Mouse (Mus musculus): ENCODE data around the gene Osbpl3. TPM values are rescaled to one million over a fixed set of nuclear protein-coding genes. Genes with fewer than 3 reads are reported as not detected.

Gene Osbpl3
- total and polyA plus RNA-seq, 3 experiments = 0.16 TPM; not detected in 2

DNA sequence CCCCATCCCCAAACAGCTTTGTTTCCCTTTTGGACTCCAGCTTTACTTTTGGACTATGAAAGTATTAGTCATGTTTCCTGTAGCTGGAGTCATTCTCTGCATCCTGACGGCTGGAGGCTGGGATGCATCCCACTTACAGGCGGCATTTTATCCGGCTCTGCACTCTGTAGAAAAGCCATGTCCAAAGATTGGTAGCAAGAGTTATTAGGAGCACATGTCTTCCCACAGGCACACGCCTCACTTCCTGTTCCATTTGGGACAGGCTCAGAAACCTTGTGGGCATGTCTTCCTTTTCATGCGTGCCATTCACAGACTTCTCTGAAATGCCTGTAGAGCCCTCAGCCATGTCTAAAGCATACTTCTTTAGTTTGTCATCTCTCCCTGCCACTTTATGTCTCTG, 76.9 kb downstream of the Osbpl3 start:
- Histone ChIP-seq H3K4me1 (ENCODE audit: insufficient read depth, low read depth, low read length) (no peaks in the 10 kb centered on the region), H3K4me3 (ENCODE audit: low read depth, low read length) (no peak overlapping the region)

DNA sequence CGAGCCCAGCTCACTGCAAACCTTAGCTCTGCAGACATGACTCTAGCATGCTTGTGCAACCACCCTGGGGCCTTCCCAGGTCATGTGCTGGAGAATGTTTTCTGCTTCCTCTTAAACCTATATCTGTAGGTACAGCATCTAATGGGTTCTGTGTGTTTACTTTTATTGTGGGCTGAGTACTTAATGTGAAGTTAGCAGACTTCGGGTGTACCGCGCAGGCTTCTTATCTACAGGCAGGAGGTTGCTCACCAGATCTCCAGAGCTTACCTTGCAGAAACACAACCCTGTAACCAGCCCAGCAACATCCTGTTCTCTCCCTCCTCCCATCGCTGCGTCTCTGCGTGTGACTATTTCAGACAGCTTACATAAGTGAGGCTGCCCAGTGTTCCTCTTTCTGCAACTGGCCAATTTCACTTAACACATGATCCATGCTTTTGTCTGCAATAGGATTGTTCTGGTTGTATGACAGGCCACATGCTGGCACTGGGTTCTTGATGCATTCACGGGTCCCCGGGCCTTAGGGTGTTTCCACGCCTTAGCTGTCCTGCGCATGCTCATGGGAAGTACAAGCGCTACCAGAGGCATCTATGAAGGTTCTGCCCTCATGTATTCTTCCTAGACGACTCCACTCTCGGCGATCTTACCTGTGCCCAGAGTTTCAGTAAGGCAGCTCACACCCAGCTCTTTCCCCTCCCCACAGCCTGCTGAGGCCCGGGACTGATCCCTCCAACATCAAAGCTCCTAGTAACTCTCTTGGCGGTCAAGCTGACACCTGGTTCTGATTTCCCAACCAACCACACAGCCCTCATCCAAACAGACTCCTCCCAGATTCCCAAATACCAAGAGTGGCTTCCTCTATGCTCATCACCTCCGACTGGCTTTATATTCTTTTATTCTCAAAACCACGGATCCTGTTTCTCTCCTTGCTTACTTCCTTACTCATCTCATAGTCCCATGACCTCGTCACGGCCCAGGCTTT, 78.0 kb downstream of the Osbpl3 start:
- no peak for TF ChIP-seq GATA1 (IDR thresholded peaks at IDR 0.05; ENCODE audit: borderline replicate concordance, low read length)
- no peak for TF ChIP-seq POLR2AphosphoS5 (IDR thresholded peaks at IDR 0.05; ENCODE audit: insufficient replicate concordance, low read depth, low read length)
- no peak for TF ChIP-seq CTCF (IDR thresholded peaks at IDR 0.05; ENCODE audit: low read depth, low read length)
- TF ChIP-seq TAL1 (conservative IDR thresholded peaks at IDR 0.05; ENCODE audit: low read depth, low read length) = no peak
- no peak for TF ChIP-seq GATA2 (IDR thresholded peaks at IDR 0.05; ENCODE audit: borderline replicate concordance, low read depth, low read length)
- no peak overlapping the region for H3K4me3 ChIP-seq (ENCODE audit: low read depth, low read length)
- no peaks in the 10 kb centered on the region; the same call in 1 of the 2 replicates for H3K27me3 ChIP-seq (ENCODE audit: insufficient read depth, low read length)
- DNase-seq (ENCODE audit: low spot score) = no peak
- H3K36me3 ChIP-seq (replicated peaks) = no peaks in the 10 kb centered on the region
- no peaks in the 10 kb centered on the region for H3K4me1 ChIP-seq (ENCODE audit: insufficient read depth, low read depth, low read length)
- no peak for ATAC-seq (ENCODE audit: extremely low read depth, insufficient number of reproducible peaks, low FRiP score, poor library complexity, severe bottlenecking)
- H3K9me3 ChIP-seq (replicated peaks) = no peaks in the 10 kb centered on the region

More for the DNA sequence above, 76.9 kb downstream of the Osbpl3 start:
- Histone ChIP-seq H3K9me3 (replicated peaks) (no peaks in the 10 kb centered on the region), H3K36me3 (replicated peaks) (no peaks in the 10 kb centered on the region), H3K27me3 (ENCODE audit: insufficient read depth, low read length) (no peaks in the 10 kb centered on the region; the same call in 1 of the 2 replicates)
- no peak for TF ChIP-seq GATA2 (IDR thresholded peaks at IDR 0.05; ENCODE audit: borderline replicate concordance, low read depth, low read length)
- no peak for TF ChIP-seq TAL1 (conservative IDR thresholded peaks at IDR 0.05; ENCODE audit: low read depth, low read length)
- TF ChIP-seq POLR2AphosphoS5 (IDR thresholded peaks at IDR 0.05; ENCODE audit: insufficient replicate concordance, low read depth, low read length) = no peak
- no peak for TF ChIP-seq GATA1 (IDR thresholded peaks at IDR 0.05; ENCODE audit: borderline replicate concordance, low read length)
- TF ChIP-seq CTCF (IDR thresholded peaks at IDR 0.05; ENCODE audit: low read depth, low read length) = no peak
- DNase-seq (ENCODE audit: low spot score) = no peak
- ATAC-seq (ENCODE audit: extremely low read depth, insufficient number of reproducible peaks, low FRiP score, poor library complexity, severe bottlenecking) = no peak

DNA sequence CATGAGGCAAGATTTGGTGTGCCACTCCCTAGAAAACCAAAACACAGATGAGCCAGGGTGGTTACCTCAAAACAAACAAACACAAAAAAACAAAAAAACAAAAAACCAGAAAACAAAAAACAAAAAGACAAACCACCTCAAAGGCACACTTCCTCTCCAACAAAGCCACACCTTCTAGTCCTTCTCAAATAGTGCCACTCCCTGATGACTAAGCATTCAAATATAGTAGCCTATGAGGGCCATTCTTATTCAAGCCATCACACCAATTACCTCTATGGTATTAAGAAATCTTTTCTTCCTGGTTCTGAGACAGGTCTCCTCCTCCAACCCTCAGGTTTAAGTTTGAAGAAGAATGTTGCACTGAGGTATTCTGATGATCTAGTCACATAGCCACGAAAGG, 79.3 kb downstream of the Osbpl3 start:
- Histone ChIP-seq H3K9me3 (replicated peaks) (no peaks in the 10 kb centered on the region), H3K36me3 (replicated peaks) (no peaks in the 10 kb centered on the region), H3K4me3 (ENCODE audit: low read depth, low read length) (no peak overlapping the region), H3K27me3 (ENCODE audit: insufficient read depth, low read length) (no peaks in the 10 kb centered on the region; the same call in 1 of the 2 replicates), H3K4me1 (ENCODE audit: insufficient read depth, low read depth, low read length) (no peaks in the 10 kb centered on the region)
- TF ChIP-seq TAL1 (conservative IDR thresholded peaks at IDR 0.05; ENCODE audit: low read depth, low read length) = no peak
- TF ChIP-seq GATA1 (IDR thresholded peaks at IDR 0.05; ENCODE audit: borderline replicate concordance, low read length) = no peak
- TF ChIP-seq CTCF (IDR thresholded peaks at IDR 0.05; ENCODE audit: low read depth, low read length) = no peak
- TF ChIP-seq POLR2AphosphoS5 (IDR thresholded peaks at IDR 0.05; ENCODE audit: insufficient replicate concordance, low read depth, low read length) = no peak
- no peak for TF ChIP-seq GATA2 (IDR thresholded peaks at IDR 0.05; ENCODE audit: borderline replicate concordance, low read depth, low read length)
- no peak for DNase-seq (ENCODE audit: low spot score)
- ATAC-seq (ENCODE audit: extremely low read depth, insufficient number of reproducible peaks, low FRiP score, poor library complexity, severe bottlenecking) = no peak

DNA sequence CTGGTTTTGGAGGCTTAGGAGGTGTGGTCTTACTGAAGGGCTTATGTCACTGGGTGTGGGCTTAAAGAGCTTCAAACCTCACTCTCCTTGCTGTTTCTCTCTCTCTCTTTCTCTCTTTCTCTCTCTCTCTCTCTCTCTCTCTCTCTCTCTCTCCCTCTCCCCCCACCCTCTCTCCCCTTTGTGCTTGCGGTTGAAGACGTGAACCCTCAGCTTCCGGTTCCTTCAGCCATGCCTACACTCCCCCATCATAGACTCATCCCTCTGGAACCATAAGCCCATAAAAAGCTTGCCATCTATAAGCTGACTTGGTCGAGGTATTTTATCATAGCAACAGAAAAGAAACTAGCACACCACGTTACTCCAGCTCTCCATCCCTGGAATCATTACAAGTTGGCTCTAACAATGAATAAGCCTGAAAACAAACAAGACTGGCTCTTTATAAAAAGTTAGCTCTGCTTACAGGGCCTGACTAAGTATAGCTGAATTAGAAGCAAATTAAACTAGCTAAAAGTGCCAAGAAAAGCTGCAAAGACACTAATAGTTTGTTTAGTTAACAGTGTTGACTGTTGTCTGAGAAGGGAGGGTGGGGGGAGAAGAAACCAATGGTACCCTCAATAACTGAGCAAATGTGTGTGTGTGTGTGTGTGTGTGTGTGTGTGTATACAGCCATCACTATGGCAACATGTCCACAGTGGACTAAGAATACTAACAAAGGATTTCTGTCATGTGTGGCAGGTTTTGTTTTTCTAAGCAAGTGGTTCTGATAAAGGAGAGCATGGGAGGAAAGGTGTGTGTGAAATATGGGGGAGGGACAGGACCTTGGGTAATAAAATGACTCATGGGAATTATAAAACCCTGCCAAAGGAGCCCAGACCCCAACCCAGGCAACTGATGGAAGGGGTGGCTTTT, 83.2 kb downstream of the Osbpl3 start:
- no peak for TF ChIP-seq TAL1 (conservative IDR thresholded peaks at IDR 0.05; ENCODE audit: low read depth, low read length)
- no peak for TF ChIP-seq GATA1 (IDR thresholded peaks at IDR 0.05; ENCODE audit: borderline replicate concordance, low read length)
- no peak for TF ChIP-seq CTCF (IDR thresholded peaks at IDR 0.05; ENCODE audit: low read depth, low read length)
- no peak for TF ChIP-seq POLR2AphosphoS5 (IDR thresholded peaks at IDR 0.05; ENCODE audit: insufficient replicate concordance, low read depth, low read length)
- TF ChIP-seq GATA2 (IDR thresholded peaks at IDR 0.05; ENCODE audit: borderline replicate concordance, low read depth, low read length) = no peak
- ATAC-seq (ENCODE audit: extremely low read depth, insufficient number of reproducible peaks, low FRiP score, poor library complexity, severe bottlenecking) (no peak), DNase-seq (ENCODE audit: low spot score) (no peak)
- Histone ChIP-seq H3K9me3 (replicated peaks) (no peaks in the 10 kb centered on the region), H3K36me3 (replicated peaks) (no peaks in the 10 kb centered on the region), H3K4me1 (ENCODE audit: insufficient read depth, low read depth, low read length) (no peaks in the 10 kb centered on the region), H3K4me3 (ENCODE audit: low read depth, low read length) (no peak overlapping the region), H3K27me3 (ENCODE audit: insufficient read depth, low read length) (0 out of 2 replicates have a peak, but pooled peaks cover 3% of the 10 kb centered on the region)

DNA sequence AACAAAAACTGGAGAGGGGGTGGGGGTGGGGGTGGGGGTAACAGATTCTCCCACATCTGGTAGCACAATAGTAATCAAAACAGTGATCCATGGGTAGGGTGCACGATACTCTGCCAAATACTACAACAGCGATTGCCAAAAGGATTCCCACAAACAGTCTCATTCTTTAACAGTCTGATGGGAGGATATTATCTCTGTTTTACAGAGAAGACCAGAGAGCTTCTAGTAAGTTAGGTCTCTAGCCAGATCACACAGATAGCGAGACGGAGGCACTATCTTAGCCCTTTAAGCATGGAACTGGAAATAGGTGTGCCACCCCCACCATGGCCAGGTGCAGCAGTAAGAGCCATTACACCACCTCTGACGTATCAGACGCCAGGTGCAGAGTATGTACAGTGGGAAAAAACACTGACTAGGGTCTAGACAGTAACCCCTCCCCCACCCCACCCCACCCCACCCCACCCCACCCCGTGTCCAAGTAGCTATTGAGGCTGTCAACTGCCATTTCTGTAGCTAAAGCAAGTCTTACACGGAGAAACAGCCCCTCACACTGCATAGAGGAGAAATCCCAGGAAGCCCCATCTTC, 84.4 kb downstream of the Osbpl3 start:
- no peak for ATAC-seq (ENCODE audit: extremely low read depth, insufficient number of reproducible peaks, low FRiP score, poor library complexity, severe bottlenecking)

More for the DNA sequence above, 84.4 kb downstream of the Osbpl3 start:
- no peak for TF ChIP-seq CTCF (IDR thresholded peaks at IDR 0.05; ENCODE audit: low read depth, low read length)
- no peak for TF ChIP-seq GATA2 (IDR thresholded peaks at IDR 0.05; ENCODE audit: borderline replicate concordance, low read depth, low read length)
- no peak for TF ChIP-seq TAL1 (conservative IDR thresholded peaks at IDR 0.05; ENCODE audit: low read depth, low read length)
- TF ChIP-seq GATA1 (IDR thresholded peaks at IDR 0.05; ENCODE audit: borderline replicate concordance, low read length) = no peak
- TF ChIP-seq POLR2AphosphoS5 (IDR thresholded peaks at IDR 0.05; ENCODE audit: insufficient replicate concordance, low read depth, low read length) = no peak
- Histone ChIP-seq H3K27me3 (ENCODE audit: insufficient read depth, low read length) (peaks cover 6% of the 10 kb centered on the region; the same call in 1 of the 2 replicates), H3K4me3 (ENCODE audit: low read depth, low read length) (no peak overlapping the region), H3K4me1 (ENCODE audit: insufficient read depth, low read depth, low read length) (no peaks in the 10 kb centered on the region), H3K36me3 (replicated peaks) (no peaks in the 10 kb centered on the region), H3K9me3 (replicated peaks) (no peaks in the 10 kb centered on the region)
- no peak for DNase-seq (ENCODE audit: low spot score)
